Mouse (Mus musculus): ENCODE measurements at regions not wholly inside any gene's neighbourhood (a gene's known extent, or its start where the extent isn't known, plus 50 kb on each side); places are given as distances from the start of the nearest gene placed in this dataset.

- 70% methylated on average over 6 of the region's 6 CpGs for WGBS (ENCODE audit: insufficient replicate concordance)
- H3K27me3 ChIP-seq (ENCODE audit: control insufficient read depth, insufficient read depth, low read length) = no peaks in the 10 kb centered on the region
- no peak overlapping the region for H3K9ac ChIP-seq (ENCODE audit: low read depth, low read length)
Measured at GRCm38 (mm10) chr2:124819846-124820245, 248.1 kb upstream of the Slc24a5 start.

DNA sequence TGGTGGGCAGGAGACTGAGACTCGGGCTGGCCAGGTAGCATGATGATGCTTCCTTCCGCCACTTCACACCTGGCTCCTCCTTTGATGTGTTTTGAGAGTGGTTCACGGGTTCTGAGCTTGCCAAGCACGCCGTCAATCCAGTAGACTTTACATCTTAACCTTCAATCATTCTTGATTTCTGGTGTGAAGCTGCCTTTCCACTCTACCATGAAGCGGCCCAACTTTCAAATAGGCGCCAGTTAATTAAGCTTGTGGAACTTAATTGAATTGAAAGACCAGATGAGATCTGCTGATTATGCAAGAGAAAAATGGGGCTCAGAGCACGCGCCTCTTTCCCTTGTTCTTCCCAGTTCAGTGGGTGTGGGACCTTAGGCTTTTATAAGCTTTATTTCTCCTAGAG is 247.1 kb upstream of the Slc24a5 start:
- Histone ChIP-seq H3K27ac (ENCODE audit: low read depth, low read length) (no peak overlapping the region), H3K4me2 (no peak overlapping the region), H3K9me3 (replicated peaks; ENCODE audit: control insufficient read depth, low read length) (no peaks in the 10 kb centered on the region), H3K27me3 (ENCODE audit: control insufficient read depth, insufficient read depth, low read length) (no peaks in the 10 kb centered on the region), H3K9ac (ENCODE audit: low read depth, low read length) (no peak overlapping the region), H3K36me3 (ENCODE audit: control insufficient read depth, insufficient read depth, low read length) (no peaks in the 10 kb centered on the region), H3K4me3 (ENCODE audit: low read depth, low read length) (no peak overlapping the region), H3K4me1 (ENCODE audit: control insufficient read depth, insufficient read depth, low read length) (no peaks in the 10 kb centered on the region)
- 88% methylated on average over 9 of the region's 9 CpGs for WGBS (ENCODE audit: insufficient replicate concordance)
- ATAC-seq (replicated peaks; ENCODE audit: insufficient number of reproducible peaks, low FRiP score, low TSS enrichment) = no peak

More at GRCm38 (mm10) chr2:124819846-124820245, 248.1 kb upstream of the Slc24a5 start:
- no peak for ATAC-seq (replicated peaks; ENCODE audit: insufficient number of reproducible peaks, low FRiP score, low TSS enrichment)
- no peaks in the 10 kb centered on the region for H3K9me3 ChIP-seq (replicated peaks; ENCODE audit: control insufficient read depth, low read length)
- no peak overlapping the region for H3K4me3 ChIP-seq (ENCODE audit: low read depth, low read length)
- H3K4me2 ChIP-seq = no peak overlapping the region
- no peaks in the 10 kb centered on the region for H3K4me1 ChIP-seq (ENCODE audit: control insufficient read depth, insufficient read depth, low read length)
- H3K27ac ChIP-seq (ENCODE audit: low read depth, low read length) = no peak overlapping the region
- H3K36me3 ChIP-seq (ENCODE audit: control insufficient read depth, insufficient read depth, low read length) = no peaks in the 10 kb centered on the region

DNA sequence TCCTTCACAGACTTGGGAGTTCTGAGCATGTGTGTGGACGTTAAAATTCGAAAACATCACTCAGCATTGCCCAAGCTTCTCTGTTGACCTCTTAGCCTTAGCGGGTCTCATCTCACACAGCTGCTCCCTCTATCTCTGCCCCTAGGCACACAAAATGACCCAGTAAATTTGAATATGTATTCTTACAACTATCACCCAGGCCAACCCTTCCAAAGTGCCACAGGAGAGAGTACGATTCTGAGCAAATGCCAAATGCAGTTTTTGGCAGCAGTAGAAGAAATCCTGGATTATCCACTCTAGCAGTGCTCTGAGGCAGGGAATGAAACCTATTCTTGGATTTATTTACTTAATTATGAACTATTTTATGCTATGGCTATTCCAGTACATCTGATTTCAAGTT is 246.6 kb upstream of the Slc24a5 start:
- H3K4me3 ChIP-seq (ENCODE audit: low read depth, low read length) = no peak overlapping the region
- H3K27me3 ChIP-seq (ENCODE audit: control insufficient read depth, insufficient read depth, low read length) = no peaks in the 10 kb centered on the region
- H3K9me3 ChIP-seq (replicated peaks; ENCODE audit: control insufficient read depth, low read length) = no peaks in the 10 kb centered on the region
- no peaks in the 10 kb centered on the region for H3K36me3 ChIP-seq (ENCODE audit: control insufficient read depth, insufficient read depth, low read length)
- 82% methylated on average over 4 of the region's 4 CpGs for WGBS (ENCODE audit: insufficient replicate concordance)
- H3K9ac ChIP-seq (ENCODE audit: low read depth, low read length) = no peak overlapping the region
- no peak for ATAC-seq (replicated peaks; ENCODE audit: insufficient number of reproducible peaks, low FRiP score, low TSS enrichment)
- no peaks in the 10 kb centered on the region for H3K4me1 ChIP-seq (ENCODE audit: control insufficient read depth, insufficient read depth, low read length)
- no peak overlapping the region for H3K27ac ChIP-seq (ENCODE audit: low read depth, low read length)
- H3K4me2 ChIP-seq = no peak overlapping the region

GRCm38 (mm10) chr2:124848812-124849211 is 219.1 kb upstream of the Slc24a5 start:
- WGBS (ENCODE audit: insufficient replicate concordance) = 70% methylated on average over 4 of the region's 4 CpGs
- H3K36me3 ChIP-seq (ENCODE audit: control insufficient read depth, insufficient read depth, low read length) = no peaks in the 10 kb centered on the region
- H3K9me3 ChIP-seq (replicated peaks; ENCODE audit: control insufficient read depth, low read length) = no peaks in the 10 kb centered on the region
- no peaks in the 10 kb centered on the region for H3K27me3 ChIP-seq (ENCODE audit: control insufficient read depth, insufficient read depth, low read length)
- no peaks in the 10 kb centered on the region for H3K4me1 ChIP-seq (ENCODE audit: control insufficient read depth, insufficient read depth, low read length)
- no peak overlapping the region for H3K4me3 ChIP-seq (ENCODE audit: low read depth, low read length)
- no peak for ATAC-seq (replicated peaks; ENCODE audit: insufficient number of reproducible peaks, low FRiP score, low TSS enrichment)
- no peak overlapping the region for H3K9ac ChIP-seq (ENCODE audit: low read depth, low read length)
- H3K4me2 ChIP-seq = no peak overlapping the region
- H3K27ac ChIP-seq (ENCODE audit: low read depth, low read length) = no peak overlapping the region

DNA sequence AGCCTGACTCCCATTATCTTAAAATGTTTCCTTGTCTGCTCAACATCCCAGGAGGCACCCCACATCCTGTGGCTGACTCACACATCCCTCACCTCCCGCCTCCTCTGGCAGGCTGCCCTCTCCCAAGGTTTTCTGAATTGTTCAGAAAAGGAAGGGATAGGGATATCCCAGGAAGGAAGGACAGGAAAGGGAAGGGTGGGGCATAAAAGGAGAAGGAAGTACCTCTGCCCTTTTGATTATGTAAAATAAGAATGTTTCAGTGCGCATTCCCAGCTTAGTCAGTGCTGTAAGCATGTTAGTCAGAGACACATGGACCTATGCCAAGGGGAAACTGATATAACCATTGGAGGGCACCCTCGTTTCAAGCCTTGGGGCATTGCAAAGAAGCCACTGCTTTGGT is 209.4 kb upstream of the Slc24a5 start:
- WGBS (ENCODE audit: insufficient replicate concordance) = 49% methylated on average over 3 of the region's 3 CpGs
- H3K27ac ChIP-seq (ENCODE audit: low read depth, low read length) = peak overlapping the region; percentile 66; the same call in 1 of the 2 replicates

DNA sequence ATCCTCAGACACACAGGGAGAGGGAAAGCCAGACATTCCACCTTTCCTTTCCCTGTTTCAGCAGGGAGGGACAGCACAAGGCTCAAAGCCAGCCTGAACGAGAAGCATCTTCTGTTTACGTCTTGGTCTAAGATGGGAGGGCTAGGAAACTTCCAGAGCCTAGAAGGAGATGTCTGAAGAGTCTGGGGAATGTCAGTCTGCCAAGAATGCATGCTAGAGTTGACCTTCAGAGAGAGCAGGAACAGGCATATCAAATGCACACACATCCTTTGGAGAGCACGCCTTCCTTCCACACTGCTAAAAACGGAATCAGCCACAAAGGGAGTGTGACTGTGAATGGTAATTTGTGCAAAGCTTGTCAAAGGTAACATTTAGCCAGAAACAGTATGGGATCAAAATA is 179.7 kb upstream of the Slc24a5 start:
- no peaks in the 10 kb centered on the region for H3K27me3 ChIP-seq (ENCODE audit: control insufficient read depth, insufficient read depth, low read length)
- no peak overlapping the region for H3K4me3 ChIP-seq (ENCODE audit: low read depth, low read length)
- peak; percentile 65; the same call in 1 of the 2 replicates for ATAC-seq (replicated peaks; ENCODE audit: insufficient number of reproducible peaks, low FRiP score, low TSS enrichment)
- 13% methylated on average over 4 of the region's 4 CpGs for WGBS (ENCODE audit: insufficient replicate concordance)
- no peaks in the 10 kb centered on the region for H3K9me3 ChIP-seq (replicated peaks; ENCODE audit: control insufficient read depth, low read length)
- no peak overlapping the region for H3K4me2 ChIP-seq
- peak overlapping the region; percentile 73; the same call in 1 of the 2 replicates for H3K27ac ChIP-seq (ENCODE audit: low read depth, low read length)
- no peak overlapping the region for H3K9ac ChIP-seq (ENCODE audit: low read depth, low read length)
- H3K36me3 ChIP-seq (ENCODE audit: control insufficient read depth, insufficient read depth, low read length) = no peaks in the 10 kb centered on the region
- peaks cover 8% of the 10 kb centered on the region for H3K4me1 ChIP-seq (ENCODE audit: control insufficient read depth, insufficient read depth, low read length)

More for the DNA sequence above, 209.4 kb upstream of the Slc24a5 start:
- H3K9me3 ChIP-seq (replicated peaks; ENCODE audit: control insufficient read depth, low read length) = no peaks in the 10 kb centered on the region
- ATAC-seq (replicated peaks; ENCODE audit: insufficient number of reproducible peaks, low FRiP score, low TSS enrichment) = peak; percentile 65; the same call in 1 of the 2 replicates
- H3K27me3 ChIP-seq (ENCODE audit: control insufficient read depth, insufficient read depth, low read length) = no peaks in the 10 kb centered on the region
- H3K4me3 ChIP-seq (ENCODE audit: low read depth, low read length) = no peak overlapping the region
- no peaks in the 10 kb centered on the region for H3K36me3 ChIP-seq (ENCODE audit: control insufficient read depth, insufficient read depth, low read length)
- peaks cover 5% of the 10 kb centered on the region; the same call in 1 of the 2 replicates for H3K4me1 ChIP-seq (ENCODE audit: control insufficient read depth, insufficient read depth, low read length)
- no peak overlapping the region for H3K4me2 ChIP-seq
- no peak overlapping the region for H3K9ac ChIP-seq (ENCODE audit: low read depth, low read length)

DNA sequence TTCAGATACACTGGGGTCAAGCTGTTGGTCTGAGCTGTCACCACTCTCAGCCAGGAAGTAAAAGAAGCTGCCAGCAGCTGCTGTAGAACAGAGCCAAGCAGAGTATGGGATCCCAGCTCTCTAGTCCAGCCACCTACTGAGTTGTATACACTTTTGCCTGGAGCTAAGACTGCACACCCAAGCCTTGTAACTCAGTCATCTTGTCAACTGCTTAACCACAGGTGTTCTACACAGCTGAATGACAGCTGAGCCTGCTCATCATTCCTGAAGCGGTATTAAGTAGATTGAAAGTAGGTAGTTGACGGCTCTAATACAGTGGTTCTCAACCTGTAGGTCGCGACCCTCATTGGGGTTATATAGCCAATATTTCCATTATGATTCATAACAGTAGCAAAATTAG is 172.9 kb upstream of the Slc24a5 start:
- Histone ChIP-seq H3K4me3 (ENCODE audit: low read depth, low read length) (no peak overlapping the region), H3K9ac (ENCODE audit: low read depth, low read length) (no peak overlapping the region), H3K4me1 (ENCODE audit: control insufficient read depth, insufficient read depth, low read length) (no peaks in the 10 kb centered on the region), H3K9me3 (replicated peaks; ENCODE audit: control insufficient read depth, low read length) (no peaks in the 10 kb centered on the region), H3K36me3 (ENCODE audit: control insufficient read depth, insufficient read depth, low read length) (no peaks in the 10 kb centered on the region), H3K27me3 (ENCODE audit: control insufficient read depth, insufficient read depth, low read length) (no peaks in the 10 kb centered on the region), H3K4me2 (no peak overlapping the region), H3K27ac (ENCODE audit: low read depth, low read length) (no peak overlapping the region)
- no peak for ATAC-seq (replicated peaks; ENCODE audit: insufficient number of reproducible peaks, low FRiP score, low TSS enrichment)
- WGBS (ENCODE audit: insufficient replicate concordance) = 86% methylated on average over 4 of the region's 4 CpGs

- WGBS (ENCODE audit: insufficient replicate concordance) = 81% methylated on average over 4 of the region's 4 CpGs
- no peak overlapping the region for H3K9ac ChIP-seq (ENCODE audit: low read depth, low read length)
- H3K27me3 ChIP-seq (ENCODE audit: control insufficient read depth, insufficient read depth, low read length) = no peaks in the 10 kb centered on the region
- ATAC-seq (replicated peaks; ENCODE audit: insufficient number of reproducible peaks, low FRiP score, low TSS enrichment) = no peak
- no peaks in the 10 kb centered on the region for H3K4me1 ChIP-seq (ENCODE audit: control insufficient read depth, insufficient read depth, low read length)
- H3K36me3 ChIP-seq (ENCODE audit: control insufficient read depth, insufficient read depth, low read length) = no peaks in the 10 kb centered on the region
- H3K9me3 ChIP-seq (replicated peaks; ENCODE audit: control insufficient read depth, low read length) = no peaks in the 10 kb centered on the region
- no peak overlapping the region for H3K4me3 ChIP-seq (ENCODE audit: low read depth, low read length)
- H3K4me2 ChIP-seq = no peak overlapping the region
- H3K27ac ChIP-seq (ENCODE audit: low read depth, low read length) = no peak overlapping the region
Measured at GRCm38 (mm10) chr2:124903556-124903955, 164.4 kb upstream of the Slc24a5 start.

- Histone ChIP-seq H3K27me3 (ENCODE audit: control insufficient read depth, insufficient read depth, low read length) (no peaks in the 10 kb centered on the region), H3K9ac (ENCODE audit: low read depth, low read length) (no peak overlapping the region), H3K27ac (ENCODE audit: low read depth, low read length) (no peak overlapping the region), H3K36me3 (ENCODE audit: control insufficient read depth, insufficient read depth, low read length) (no peaks in the 10 kb centered on the region), H3K4me2 (no peak overlapping the region), H3K9me3 (replicated peaks; ENCODE audit: control insufficient read depth, low read length) (no peaks in the 10 kb centered on the region), H3K4me3 (ENCODE audit: low read depth, low read length) (no peak overlapping the region), H3K4me1 (ENCODE audit: control insufficient read depth, insufficient read depth, low read length) (no peaks in the 10 kb centered on the region)
- no peak for ATAC-seq (replicated peaks; ENCODE audit: insufficient number of reproducible peaks, low FRiP score, low TSS enrichment)
- 68% methylated on average over 1 of the region's 1 CpGs for WGBS (ENCODE audit: insufficient replicate concordance)
Measured at GRCm38 (mm10) chr2:124905076-124905475, 162.8 kb upstream of the Slc24a5 start.
